Mouse (Mus musculus): ENCODE results near the gene Hint2.

The Hint2 gene

GRCm38 (mm10) chr4:43604751-43605685 is 51.2 kb downstream of the Hint2 start:
- WGBS: 64% methylated on average over 9 of the region's 9 CpGs
